Mouse (Mus musculus) limb, embryonic 14.5 days (tissue): ENCODE measurements around the gene Nipsnap1. TPM values are rescaled to one million over a fixed set of nuclear protein-coding genes. Genes with fewer than 3 reads are reported as not detected.

Source experiments
- ATAC-seq: fragments of 200-750 bp; cut with Nextera tagmentation; 2 replicates; pipeline ENCODE4 v1.8.0; 2017; ENCODE audit warnings: low read depth, moderate number of reproducible peaks, moderate TSS enrichment; ENCODE audit not compliant: low FRiP score
- DNase-seq: peaks from one replicate; pipeline ENCODE4 v3.0.0-alpha.2; 2015; ENCODE audit warnings: low spot score
- H3K27ac ChIP-seq: fragments of 300-500 bp; sonication (generic); replicated peaks from 2 replicates; pipeline ENCODE4 v1.5.1; 2014; ENCODE audit warnings: low read depth, mild to moderate bottlenecking, low read length, moderate library complexity, mixed read lengths
- H3K27me3 ChIP-seq: fragments of 300-500 bp; sonication (generic); 2 replicates; pipeline ENCODE4 v1.6.1; 2014; ENCODE audit warnings: low read length, mixed read lengths; ENCODE audit not compliant: control insufficient read depth, insufficient read depth
- H3K36me3 ChIP-seq: fragments of 300-500 bp; sonication (generic); 2 replicates; pipeline ENCODE4 v1.6.1; 2014; ENCODE audit warnings: mild to moderate bottlenecking, low read length, moderate library complexity, mixed read lengths; ENCODE audit not compliant: control insufficient read depth, insufficient read depth
- H3K4me1 ChIP-seq: fragments of 300-500 bp; sonication (generic); 2 replicates; pipeline ENCODE4 v1.6.1; 2014; ENCODE audit warnings: antibody characterized with exemption, low read length, mixed read lengths; ENCODE audit not compliant: control insufficient read depth, insufficient read depth
- H3K4me2 ChIP-seq: fragments of 300-500 bp; sonication (generic); replicated peaks from 2 replicates; pipeline ENCODE4 v1.6.1; 2014; ENCODE audit warnings: low read depth, mild to moderate bottlenecking, low read length, moderate library complexity; ENCODE audit not compliant: severe bottlenecking
- H3K4me3 ChIP-seq: fragments of 300-500 bp; sonication (generic); replicated peaks from 2 replicates; pipeline ENCODE4 v1.5.1; 2014; ENCODE audit warnings: low read length
- H3K9ac ChIP-seq: fragments of 300-500 bp; sonication (generic); 2 replicates; pipeline ENCODE4 v1.6.1; 2014; ENCODE audit warnings: mild to moderate bottlenecking, low read depth, low read length, moderate library complexity; ENCODE audit not compliant: severe bottlenecking
- H3K9me3 ChIP-seq: fragments of 300-500 bp; sonication (generic); 2 replicates; pipeline ENCODE4 v1.6.1; 2016; ENCODE audit warnings: low read length; ENCODE audit not compliant: control insufficient read depth
- POLR2A ChIP-seq: fragments of 200-500 bp; IDR thresholded peaks from 2 replicates; pipeline ENCODE4 v1.8.0; 2012; ENCODE audit warnings: inconsistent platforms, mild to moderate bottlenecking, moderate library complexity, borderline replicate concordance; ENCODE audit not compliant: insufficient read depth, insufficient read length; ENCODE audit errors: extremely low read depth
- WGBS: fragments of 180-500 bp; shearing (Covaris S2); extraction: QIAGEN DNeasy Blood & Tissue Kit; methylation state at CpG from one replicate; pipeline ENCODE4 v1.1.7; 2014; 5-methylcytosine and 5-hydroxymethylcytosine counted together
- polyA plus RNA-seq, 2 experiments: library from polyadenylated mRNA; depleted of rRNA in 1 of 2; stranded (reverse) in 1 of 2; unstranded in 1 of 2; fragments of >200 nt; fragmentation: Nextera tagmentation in 1 of 2; extraction: Ambion mirVana in 1 of 2; gene quantifications; 2 replicates each; pipeline versions ENCODE4 v1.2.1 to v1.2.3; 2012 to 2014

Gene Nipsnap1
- polyA plus RNA-seq, 2 experiments, result 34.7 to 42.9 TPM

GRCm38 (mm10) chr11:4848483-4849248 lies 25.1 kb upstream of the Nipsnap1 start:
- H3K36me3 ChIP-seq, result 0 out of 2 replicates have a peak, but pooled peaks cover 4% of the 10 kb centered on the region
- TF ChIP-seq POLR2A, result no peak
- H3K4me3 ChIP-seq, result peak overlapping the region; percentile 78
- H3K4me2 ChIP-seq, result peak overlapping the region; percentile 72
- 1% methylated on average over 49 of the region's 50 CpGs for WGBS
- DNase-seq, result no peak
- peak overlapping the region; percentile 92 for H3K9ac ChIP-seq
- H3K9me3 ChIP-seq, result no peaks in the 10 kb centered on the region
- H3K27me3 ChIP-seq, result no peaks in the 10 kb centered on the region
- peak overlapping the region; percentile 73 for H3K27ac ChIP-seq
- peaks cover 17% of the 10 kb centered on the region for H3K4me1 ChIP-seq
- ATAC-seq, result no peak

DNA sequence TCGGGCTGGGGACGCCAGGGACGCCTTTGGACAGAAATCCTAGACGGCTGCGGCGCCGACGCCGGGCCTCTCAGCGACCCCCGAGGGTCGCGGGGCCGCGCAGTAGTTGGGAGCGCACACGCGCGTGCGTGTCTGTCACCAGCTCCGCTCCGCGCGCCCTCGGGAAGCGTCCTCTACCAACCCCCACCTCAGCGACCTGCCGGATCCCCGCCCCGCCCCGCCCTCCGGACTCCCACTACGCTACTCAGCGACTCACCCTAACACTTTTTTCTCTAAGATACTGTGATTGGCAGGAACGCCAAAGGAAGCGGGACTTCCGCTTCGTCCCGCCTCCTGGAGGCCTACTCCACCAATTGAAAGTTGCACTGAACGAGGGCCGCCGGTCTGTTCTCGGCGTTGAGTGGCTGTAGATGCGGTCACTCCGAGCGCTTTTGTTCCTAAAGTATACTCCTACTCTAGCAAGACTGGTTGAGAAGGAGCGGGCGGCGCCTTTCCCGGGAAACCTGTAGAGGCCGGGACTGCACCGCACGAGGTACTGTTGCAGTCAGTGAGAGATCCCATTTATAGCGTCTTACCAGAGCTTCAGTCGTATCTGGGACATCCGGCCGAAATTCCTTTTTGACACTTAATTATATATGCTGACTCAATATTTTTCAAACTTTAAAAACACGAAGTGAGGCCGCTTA lies 24.4 kb upstream of the Nipsnap1 start, which contains the start of gene Nf2:
Nf2 (minus strand) TSS at position 279 of the 686 bp plus-strand sequence.
- no peaks in the 10 kb centered on the region for H3K27me3 ChIP-seq
- H3K36me3 ChIP-seq, result 0 out of 2 replicates have a peak, but pooled peaks cover 4% of the 10 kb centered on the region
- peak; percentile 84; the same call in 1 of the 2 replicates for TF ChIP-seq POLR2A
- H3K4me3 ChIP-seq, result peak within 1 kb of the TSS; percentile 78
- ATAC-seq, result peak; percentile 100
- H3K4me2 ChIP-seq, result peak within 1 kb of the TSS; percentile 72
- H3K9ac ChIP-seq, result peak within 1 kb of the TSS; percentile 92
- H3K4me1 ChIP-seq, result peaks cover 17% of the 10 kb centered on the region
- no peaks in the 10 kb centered on the region for H3K9me3 ChIP-seq
- peak; percentile 100 for DNase-seq
- peak within 1 kb of the TSS; percentile 73 for H3K27ac ChIP-seq
- WGBS, result under 1% methylated on average over 56 of the region's 60 CpGs

DNA sequence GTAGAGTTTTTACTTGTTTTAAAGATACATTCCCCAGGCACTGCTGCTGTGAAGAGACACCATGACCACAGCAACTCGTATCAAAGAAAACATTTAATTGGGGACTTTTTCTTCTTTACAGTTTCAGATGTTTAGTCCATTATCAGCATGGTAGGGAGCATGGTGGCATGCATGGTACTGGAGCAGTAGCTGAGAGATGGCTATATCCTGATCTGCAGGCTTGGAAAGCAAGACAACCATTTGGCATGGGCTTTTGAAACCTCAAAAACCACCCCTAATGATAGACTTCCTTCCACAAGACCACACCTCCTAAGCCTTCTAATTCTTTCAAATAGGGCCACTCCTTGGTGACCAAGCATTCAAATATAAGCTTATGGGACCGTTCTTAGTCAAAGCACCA lies 23.3 kb upstream of the Nipsnap1 start:
- 0 out of 2 replicates have a peak, but pooled peaks cover 4% of the 10 kb centered on the region for H3K36me3 ChIP-seq
- no peak overlapping the region for H3K27ac ChIP-seq
- no peak for DNase-seq
- H3K4me1 ChIP-seq, result peaks cover 19% of the 10 kb centered on the region
- H3K4me3 ChIP-seq, result no peak overlapping the region; the same call in 1 of the 2 replicates
- 0 out of 2 replicates have a peak overlapping the region, but pooled peaks have one; percentile 47 for H3K4me2 ChIP-seq
- no peak for ATAC-seq
- H3K9ac ChIP-seq, result no peak overlapping the region
- no peaks in the 10 kb centered on the region for H3K9me3 ChIP-seq
- TF ChIP-seq POLR2A, result no peak
- H3K27me3 ChIP-seq, result no peaks in the 10 kb centered on the region
- WGBS, result 92% methylated on average over 2 of the region's 2 CpGs

- no peaks in the 10 kb centered on the region for H3K9me3 ChIP-seq
- no peak overlapping the region for H3K9ac ChIP-seq
- H3K4me3 ChIP-seq, result no peak overlapping the region
- ATAC-seq, result no peak
- no peak for DNase-seq
- H3K27ac ChIP-seq, result no peak overlapping the region
- H3K27me3 ChIP-seq, result no peaks in the 10 kb centered on the region
- H3K4me1 ChIP-seq, result peaks cover 11% of the 10 kb centered on the region
- no peak for TF ChIP-seq POLR2A
- no peaks in the 10 kb centered on the region for H3K36me3 ChIP-seq
- no peak overlapping the region for H3K4me2 ChIP-seq
Measured at GRCm38 (mm10) chr11:4853021-4853420, 20.7 kb upstream of the Nipsnap1 start.

- H3K4me1 ChIP-seq, result peaks cover 10% of the 10 kb centered on the region
- no peak overlapping the region for H3K27ac ChIP-seq
- no peak overlapping the region for H3K4me3 ChIP-seq
- H3K9me3 ChIP-seq, result no peaks in the 10 kb centered on the region
- 94% methylated on average over 5 of the region's 5 CpGs for WGBS
- no peak overlapping the region for H3K9ac ChIP-seq
- no peaks in the 10 kb centered on the region for H3K27me3 ChIP-seq
- ATAC-seq, result no peak
- H3K4me2 ChIP-seq, result no peak overlapping the region
- no peak for DNase-seq
- H3K36me3 ChIP-seq, result no peaks in the 10 kb centered on the region
- no peak for TF ChIP-seq POLR2A
Measured at GRCm38 (mm10) chr11:4854181-4854580, 19.6 kb upstream of the Nipsnap1 start.
